Mouse (Mus musculus): ENCODE data around the gene Gm20388.

Gene Gm20388

DNA sequence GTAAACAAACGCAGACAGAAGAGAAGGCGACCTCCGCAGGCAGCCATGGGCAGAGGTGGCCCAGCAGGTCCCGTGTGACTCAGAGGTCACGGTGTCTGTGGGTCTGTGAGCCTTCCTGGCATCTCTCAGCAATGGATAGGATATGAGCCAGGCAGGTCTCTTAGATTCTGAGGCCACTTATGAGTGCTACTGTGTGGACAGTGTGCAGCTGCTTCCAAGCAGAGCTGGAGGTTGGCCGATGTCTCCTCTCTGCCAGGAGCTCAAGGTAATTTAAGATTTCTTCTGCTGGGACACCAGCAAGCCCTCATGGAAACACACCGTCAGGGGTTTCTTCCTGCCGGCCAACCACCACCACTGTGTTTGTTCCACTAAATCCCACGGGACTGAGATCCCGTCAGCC is 4397.1 kb downstream of the Gm20388 start:
- no peak for DNase-seq

DNA sequence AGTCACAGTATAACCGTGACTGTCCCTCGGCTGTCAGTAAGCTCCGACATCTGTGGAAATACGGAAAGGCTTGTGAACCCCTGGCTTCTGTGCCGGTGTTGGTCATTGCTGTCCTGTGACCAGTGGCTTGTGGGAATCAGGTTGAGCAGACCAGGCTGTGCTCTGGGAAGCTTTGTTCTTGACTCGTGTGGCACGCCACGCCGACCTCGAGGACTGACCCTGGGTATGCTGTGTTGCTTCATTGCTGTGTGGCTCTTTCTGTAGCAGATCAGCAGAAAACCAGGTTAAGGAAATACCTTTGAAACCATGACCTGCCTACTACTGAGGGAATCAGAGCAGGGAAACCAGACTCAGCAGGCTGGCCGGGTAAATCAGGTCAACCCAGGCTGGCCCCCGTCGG is 4399.9 kb downstream of the Gm20388 start:
- no peak for DNase-seq

DNA sequence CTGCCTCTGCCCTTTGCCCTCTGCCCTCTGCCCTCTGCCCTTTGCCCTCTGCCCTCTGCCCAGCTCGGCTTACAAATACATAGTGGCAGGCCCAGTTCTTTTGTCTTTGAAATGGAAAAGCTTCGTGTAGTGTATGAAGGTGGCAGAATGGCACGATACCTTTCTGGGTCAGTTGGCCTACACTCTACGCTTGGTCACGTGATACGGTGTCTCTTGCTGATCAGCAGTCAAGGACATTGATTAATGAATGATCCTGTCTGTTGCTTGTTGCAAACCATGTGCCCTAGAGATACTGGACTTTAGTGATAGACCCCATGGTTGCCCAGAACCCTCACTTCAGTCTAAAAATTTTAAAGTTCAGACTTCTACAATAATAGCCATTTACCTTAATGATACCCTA is 4400.5 kb downstream of the Gm20388 start:
- DNase-seq: no peak

DNA sequence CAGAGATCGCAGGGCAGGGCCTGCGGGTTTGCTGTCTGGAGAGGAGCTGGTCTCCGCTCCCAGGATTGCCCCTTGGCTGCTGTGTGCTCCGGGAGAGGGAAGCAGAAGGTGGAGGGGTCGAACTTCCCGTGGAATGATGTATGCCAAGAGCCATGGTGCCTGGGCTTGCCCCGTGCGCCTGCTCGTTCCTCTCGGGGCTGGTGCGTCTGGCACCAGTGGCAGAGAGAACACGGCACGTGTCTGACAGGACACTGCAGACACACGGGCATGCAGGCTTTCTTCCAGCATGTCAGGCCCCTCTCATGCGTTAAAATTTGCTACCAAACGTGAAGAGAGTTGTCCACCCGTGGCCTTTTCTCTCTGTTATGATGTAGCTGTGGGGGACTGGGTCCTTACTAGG is 4401.1 kb downstream of the Gm20388 start:
- no peak for DNase-seq

DNA sequence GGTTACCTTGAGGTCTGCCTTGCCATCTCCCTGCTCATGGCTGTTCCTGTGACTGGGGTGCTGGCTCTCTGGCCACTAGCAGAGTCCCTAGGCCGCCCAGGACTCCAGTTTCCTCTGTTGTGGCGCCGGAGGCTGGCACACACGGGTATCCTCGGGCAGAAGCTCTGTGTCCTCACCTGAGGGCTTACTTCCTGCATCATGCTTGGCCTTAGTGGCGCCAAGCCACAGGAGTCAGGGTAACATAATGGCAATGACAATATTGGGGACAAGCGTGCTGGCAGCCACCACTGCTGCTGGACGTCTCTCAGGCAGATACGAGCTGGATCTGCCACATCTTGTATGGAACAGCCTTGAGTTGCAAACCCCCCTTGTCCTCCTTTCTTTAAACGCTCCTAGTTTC is 4401.6 kb downstream of the Gm20388 start:
- no peak for DNase-seq

DNA sequence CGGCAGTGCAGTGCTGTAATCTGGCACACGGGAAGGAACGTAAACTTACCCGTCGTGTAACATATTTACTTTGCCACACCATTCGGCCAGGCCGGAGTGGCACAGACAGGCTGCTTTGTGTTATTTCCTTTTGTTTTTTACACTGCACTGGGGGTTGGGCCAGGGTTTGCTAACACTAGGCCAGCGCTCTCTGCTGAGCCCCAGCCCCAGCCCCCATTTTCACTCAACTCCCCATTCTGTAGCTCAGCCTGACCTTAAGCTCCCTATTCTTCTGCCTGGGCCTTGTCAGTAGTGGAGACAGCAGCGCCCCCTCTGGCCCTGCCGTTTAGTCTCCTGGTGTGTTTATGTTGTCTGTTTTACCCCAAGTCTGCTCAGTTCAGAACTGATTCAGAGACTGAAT is 4404.2 kb downstream of the Gm20388 start:
- peak in 1 of 2 experiments; percentile 66 for DNase-seq

DNA sequence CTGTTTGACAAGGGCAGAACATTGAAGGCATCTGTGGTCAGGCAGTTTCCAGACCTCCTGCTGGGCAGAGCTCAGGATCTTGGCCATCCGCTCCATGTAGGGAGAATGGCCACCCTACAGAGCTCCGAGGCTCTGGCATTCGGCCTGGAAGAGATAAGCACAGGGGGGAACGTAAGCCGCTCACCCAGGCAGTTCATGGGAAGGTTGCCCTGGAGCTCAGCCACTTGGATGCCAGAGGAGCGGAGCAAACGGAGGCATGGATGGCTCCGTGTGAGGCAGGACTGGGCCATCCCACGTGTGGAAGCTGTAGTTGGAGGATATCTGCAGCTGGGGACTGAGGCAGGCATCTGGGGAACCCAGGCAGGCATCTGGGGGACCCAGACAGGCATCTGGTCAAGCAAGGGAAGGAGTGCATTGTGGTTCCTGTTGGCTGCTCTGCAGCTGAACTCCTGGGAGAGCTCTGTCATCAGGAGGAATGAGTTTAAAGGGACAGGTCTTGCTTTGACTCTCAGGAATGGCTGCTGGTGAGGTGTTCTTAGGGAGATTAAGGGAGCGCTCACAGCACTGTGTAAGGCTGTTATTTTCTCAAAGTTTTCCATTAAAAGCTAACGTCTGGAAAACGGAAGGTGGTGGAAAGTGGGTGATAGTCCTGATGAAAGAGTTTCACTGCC is 4406.0 kb downstream of the Gm20388 start:
- peak; percentile 89 to 93 for DNase-seq

DNA sequence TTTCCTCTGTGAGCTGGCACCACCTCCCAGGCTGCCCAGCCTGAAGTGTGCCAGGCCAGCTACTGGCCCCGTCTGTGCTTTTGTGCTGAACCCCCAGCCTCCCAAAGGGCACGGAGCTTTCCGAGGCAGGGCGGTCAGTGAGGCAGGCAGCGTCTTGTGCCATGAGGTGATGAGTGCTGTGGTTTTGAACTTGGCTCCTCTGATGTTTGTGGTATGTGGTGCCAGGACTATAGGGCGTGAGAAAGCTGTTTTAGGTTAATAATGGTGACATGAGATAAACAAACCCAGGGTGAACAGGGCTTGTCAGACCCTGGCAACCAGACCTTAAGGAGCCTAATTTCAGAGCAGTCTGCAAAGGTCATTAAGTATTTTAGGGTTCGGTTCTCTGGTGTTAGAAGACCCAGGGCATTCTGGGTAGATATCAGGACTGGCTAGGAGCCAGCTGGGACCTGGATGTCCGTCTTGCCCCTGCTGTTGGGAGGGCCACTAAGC is 4406.6 kb downstream of the Gm20388 start:
- peak in 1 of 2 experiments; percentile 45 for DNase-seq

DNA sequence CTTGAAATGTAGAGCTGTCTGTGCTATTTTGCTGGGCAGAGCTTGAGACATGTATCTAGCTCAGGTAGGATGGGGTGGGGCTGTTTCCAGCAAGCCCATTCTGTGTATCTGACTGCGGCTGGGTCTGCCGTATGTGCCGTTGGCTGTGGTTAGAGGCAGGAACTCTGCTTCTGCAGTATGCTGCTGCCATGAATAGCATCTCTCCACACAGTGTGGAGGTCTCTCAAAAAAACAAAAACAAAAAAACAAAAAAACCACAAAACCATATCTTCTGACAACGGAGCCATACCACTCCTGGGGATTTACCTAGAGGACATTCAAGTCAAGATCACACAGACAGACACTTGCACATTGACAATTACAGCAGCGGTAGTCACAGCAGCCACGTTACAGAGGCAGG is 4407.2 kb downstream of the Gm20388 start:
- DNase-seq: no peak

DNA sequence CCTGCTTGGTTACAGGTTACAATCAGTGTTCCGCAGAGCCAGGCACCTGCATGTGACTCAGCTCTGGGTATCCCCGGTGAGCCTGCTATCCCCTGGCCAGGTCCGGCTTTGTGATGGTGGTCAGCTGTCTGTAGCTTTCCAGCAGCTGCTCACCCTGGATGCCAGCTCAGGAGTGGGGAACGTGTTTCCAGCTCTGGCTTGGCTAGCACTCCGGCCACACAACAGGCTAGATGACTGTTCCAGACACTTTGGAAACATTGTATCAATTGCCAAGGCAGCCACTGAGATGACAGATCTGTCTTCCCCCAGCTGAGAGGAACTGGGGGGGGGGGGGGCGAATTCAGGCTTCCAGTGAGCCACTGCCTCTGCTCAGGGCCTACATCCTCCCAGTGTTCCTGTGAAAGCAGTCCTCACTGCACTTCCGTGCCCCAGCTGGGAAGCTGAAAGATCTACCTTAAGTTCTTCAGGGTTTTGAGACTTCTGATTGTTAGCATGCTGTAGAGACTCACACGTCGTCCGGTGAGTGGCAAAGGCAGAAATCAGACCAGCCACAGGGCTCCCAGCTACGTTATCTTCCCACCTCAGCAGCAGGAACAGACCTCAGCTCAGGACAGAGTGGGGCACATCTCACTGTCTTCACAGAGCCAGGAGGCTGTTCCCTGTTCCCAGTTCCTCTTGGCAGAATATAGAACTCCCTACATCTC is 4408.1 kb downstream of the Gm20388 start:
- peak; percentile 48 to 53 for DNase-seq

DNA sequence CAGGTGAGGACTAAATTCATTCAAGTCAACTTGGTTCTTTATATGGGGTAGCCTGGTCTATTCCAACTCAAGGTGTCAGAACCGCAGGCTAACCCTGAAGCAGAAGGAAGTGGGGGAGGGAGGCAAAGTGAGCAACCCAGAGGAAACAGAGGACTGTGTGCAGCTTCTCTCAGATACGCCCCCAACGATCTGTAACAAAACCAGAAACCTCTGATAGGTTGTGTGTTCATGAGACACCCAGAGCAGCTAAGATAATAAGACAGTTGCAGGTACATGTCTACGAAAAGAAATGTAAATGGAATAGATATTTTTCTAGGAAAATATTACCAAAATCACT is 4408.6 kb downstream of the Gm20388 start:
- no peak for DNase-seq

DNA sequence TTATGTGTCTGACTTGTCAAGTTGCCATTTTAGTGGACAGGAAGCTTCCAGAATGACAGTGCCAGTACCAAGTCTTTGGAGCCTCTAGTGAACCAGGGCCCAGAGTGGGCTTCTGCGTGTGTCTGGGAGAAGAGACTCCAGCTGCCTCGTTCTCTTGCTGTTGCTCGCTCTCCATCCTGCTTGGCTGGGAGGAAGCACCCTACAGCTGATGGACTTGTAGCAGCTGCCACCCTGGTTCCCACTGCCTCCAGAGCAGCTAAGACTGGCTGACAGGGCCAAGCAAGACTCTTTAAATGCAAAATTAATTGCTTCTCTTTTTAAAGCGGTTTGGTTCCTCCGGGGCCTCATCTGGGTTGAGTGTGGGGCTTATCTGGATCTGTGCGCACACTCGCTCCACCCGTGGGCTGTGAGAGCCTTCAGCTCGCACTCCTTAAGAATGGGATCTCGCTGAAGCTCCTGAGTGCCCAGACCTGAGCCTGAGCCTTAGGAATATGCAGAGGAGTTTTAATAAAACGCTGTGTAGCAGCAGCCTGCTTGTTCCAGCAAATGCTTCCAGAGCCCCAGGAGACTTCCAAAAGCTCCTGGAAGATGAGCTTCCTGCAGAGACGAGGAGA is 4410.7 kb downstream of the Gm20388 start:
- DNase-seq: no peak

DNA sequence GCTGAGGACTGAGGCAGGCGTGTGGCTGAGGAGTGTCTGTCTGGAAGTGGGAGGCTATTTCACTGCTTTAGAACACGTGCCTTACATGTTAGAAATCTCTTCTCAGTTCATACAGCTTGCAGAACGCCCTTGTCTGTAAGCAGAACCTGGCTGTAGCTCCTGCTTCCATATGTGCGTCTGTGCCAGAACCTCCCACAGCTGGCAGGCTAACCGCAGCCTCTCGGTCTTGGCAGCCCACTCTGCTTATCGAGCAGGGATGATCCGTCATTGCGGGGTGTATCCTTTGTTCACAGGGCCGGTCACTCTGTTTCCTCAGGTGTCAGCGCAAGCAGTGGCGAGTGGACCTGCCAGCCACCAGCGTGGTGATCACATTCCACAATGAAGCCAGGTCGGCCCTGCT is 4412.7 kb downstream of the Gm20388 start:
- DNase-seq: no peak

DNA sequence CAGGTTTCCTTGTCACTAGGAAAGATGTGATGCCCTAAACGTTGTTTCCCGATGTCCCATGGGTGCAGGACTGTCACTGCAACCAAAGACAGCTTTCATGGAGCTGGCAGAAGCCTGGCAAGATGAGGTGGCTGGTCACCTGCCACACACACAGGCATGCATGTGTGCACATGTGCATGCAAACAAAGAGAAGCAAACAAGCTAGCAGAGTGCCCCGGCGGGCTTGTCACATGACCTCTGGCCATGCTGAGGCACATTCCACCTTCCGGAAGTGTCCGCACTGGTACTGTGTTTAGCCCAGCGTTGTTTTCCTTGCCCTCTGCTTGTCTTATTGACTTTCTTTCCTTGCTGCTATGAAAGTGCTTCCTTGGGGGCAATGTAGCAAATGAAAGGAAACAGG is 4417.6 kb downstream of the Gm20388 start:
- DNase-seq: no peak

DNA sequence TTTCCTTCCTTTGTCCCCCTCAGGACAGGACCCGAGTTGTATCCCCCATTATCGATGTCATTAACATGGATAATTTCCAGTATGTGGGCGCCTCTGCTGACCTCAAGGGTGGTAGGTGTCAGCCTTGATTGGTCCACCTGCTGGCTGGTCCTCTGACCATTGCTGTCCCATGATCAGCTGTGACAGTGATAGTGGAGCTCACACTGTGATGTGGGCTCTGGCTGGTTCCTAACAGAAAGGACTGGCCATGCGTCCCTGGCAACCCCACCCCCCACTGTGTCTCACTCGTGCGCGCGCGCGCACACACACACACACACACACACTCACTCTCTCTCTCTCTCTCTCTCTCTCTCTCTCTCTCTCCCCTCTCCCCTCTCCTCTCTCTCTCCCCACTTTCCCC is 4419.0 kb downstream of the Gm20388 start:
- no peak for DNase-seq

DNA sequence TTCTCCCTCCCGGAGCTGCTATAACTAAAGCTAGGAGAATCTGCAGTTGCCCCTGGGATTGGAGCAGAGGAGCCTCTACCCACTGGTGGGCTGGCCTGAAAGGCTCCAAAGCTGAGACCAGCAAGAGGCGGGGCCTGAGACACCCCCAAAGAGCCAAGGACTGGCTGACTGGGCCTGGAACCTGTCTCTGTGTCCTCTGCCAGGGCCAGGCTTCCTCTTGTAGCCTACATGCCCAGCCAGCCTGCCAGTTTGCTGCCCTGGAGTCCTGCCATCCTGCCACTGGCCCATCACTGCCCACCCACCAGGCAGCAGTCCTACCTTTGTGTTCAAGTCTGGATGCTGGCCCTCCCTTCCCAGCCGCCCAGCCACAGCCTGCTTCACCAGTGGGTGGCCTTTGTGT is 4419.8 kb downstream of the Gm20388 start:
- DNase-seq: peak; percentile 70 to 84

DNA sequence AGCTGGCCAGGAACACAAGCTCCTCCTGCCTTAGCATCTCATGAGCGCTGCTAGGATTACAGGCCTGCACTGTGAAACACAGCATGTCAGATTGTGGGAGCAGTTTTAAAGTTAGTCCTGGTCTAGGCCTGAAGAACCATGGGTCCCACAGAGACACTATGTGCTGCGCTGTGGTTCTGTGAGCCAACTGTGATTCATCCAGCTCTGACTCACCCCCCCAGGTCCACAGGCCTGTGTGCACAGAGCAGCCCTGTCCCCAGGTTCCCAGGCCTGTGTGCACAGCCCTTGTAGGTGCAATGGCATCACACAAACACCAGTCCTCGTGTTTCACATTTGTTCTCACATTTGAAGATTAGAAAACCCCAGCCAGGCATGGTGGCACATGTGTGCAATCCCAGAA is 4420.5 kb downstream of the Gm20388 start:
- no peak for DNase-seq

DNA sequence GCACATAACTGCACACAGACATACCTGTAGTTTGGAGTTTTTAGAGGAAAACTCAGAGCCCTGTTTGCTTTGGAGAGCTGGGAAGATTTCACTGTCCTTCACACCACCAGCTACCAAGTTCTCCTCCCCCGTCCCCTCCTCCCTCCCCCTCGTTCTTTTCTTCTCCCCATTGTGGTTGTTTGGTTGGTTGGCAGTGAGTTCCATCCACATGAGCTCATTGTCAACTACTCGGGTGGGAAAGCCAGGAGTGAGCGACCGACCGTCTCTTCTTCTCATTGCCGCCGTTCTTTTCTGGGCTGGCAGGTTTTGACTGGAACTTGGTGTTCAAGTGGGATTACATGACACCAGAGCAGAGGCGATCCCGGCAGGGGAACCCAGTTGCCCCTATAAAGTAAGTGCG is 4421.1 kb downstream of the Gm20388 start:
- no peak for DNase-seq

DNA sequence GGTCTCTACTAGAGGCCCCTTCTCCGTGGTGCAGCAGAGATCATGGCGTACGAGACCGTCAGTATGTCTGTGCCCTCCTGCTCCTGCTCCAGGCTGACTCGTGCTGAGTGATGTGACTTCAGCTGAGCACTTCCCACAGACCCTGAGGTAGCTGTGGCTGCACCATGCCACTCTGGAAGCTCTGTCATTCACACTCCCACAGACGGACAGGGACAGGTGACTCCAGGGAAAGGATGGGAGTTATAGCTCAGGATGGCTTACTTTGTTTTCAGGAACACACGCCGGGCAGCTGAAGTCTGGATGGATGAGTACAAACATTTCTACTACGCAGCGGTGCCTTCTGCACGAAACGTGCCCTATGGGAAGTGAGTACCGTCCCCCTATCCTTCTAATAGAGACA is 4425.7 kb downstream of the Gm20388 start:
- no peak for DNase-seq

DNA sequence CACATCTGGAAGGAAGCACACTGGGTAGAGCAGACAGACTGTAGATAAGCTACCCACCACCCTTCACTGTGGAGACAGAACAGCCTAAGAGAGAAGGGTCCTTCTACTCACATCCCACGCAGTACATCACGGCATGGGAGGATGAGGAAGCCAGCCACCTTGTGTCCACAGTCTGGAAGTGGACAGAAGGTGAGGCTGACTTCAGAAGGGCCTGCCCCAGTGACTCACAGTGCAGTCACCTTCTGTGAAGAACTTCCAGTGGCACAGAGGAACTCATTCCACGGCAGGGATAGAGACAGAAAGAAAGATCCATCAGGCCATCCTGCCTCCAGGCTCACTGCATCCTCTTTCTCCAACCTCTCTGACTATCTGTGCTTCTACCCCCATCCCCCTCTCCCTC is 4429.1 kb downstream of the Gm20388 start:
- no peak for DNase-seq

DNA sequence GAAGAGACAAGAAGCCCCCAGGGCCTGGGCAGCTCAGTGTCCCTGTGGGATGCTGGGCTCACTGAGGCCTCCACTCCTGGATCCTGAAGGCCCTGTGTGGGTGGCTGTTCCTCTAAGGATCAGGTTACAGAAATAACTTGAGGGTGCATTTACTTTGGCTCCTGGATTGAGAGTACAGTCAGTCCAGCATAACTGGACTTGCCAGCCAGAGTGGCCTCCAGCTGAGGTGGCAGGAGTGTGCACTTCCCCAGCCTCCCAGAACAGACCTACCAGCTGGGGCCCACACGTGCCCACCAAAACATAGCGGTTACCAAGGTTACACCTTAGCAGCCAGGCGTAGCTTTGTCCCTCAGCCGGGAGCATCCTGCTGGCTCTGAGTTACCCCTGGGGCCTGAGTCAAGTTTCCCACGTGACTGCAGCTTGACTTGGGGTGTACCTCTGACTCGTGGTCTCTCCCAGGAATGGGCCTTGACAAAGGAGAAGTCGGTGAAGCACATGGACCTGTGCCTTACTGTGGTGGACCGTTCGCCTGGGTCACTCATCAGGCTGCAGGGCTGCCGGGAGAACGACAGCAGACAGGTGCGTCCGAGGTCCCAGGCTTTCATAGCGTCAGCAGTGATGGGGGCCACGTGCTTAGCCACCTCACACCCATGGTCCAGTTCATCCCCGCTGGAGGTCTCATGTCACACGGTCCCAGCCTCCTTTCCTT is 4429.9 kb downstream of the Gm20388 start:
- no peak for DNase-seq

DNA sequence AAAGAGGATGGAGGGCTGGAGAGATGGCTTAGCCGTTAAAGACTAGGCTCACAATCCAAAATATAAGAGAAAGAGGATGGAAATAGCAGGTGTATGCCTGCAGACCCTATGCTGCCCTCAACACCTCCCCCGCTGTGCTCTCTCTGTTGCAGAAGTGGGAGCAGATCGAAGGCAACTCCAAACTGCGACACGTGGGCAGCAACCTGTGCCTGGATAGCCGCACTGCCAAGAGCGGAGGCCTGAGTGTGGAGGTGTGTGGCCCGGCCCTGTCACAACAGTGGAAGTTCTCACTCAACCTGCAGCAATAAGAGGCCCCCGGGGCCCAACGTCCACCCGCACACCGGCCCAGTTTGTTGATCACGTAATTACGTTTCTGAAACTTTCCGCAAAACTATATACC is 4432.5 kb downstream of the Gm20388 start:
- no peak for DNase-seq

DNA sequence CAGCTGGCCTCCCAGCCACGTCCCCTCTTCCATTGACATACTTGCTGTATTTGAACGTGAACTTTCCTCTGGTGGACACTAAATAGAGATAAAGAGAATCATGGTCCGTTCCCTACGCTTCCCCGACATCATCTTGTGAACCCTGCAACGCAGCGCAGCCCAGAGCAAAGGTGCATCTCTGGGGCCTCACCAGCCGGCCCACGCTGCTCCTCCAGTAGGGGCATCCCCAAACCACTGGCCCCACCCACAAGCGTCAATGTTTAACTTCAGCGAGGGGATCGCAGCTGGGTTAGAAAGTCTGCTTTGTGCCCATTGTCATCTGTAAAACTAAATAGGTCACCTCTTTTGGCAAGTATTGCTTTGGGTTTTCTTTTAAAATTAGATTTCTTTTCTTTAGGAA is 4433.4 kb downstream of the Gm20388 start:
- DNase-seq: no peak

DNA sequence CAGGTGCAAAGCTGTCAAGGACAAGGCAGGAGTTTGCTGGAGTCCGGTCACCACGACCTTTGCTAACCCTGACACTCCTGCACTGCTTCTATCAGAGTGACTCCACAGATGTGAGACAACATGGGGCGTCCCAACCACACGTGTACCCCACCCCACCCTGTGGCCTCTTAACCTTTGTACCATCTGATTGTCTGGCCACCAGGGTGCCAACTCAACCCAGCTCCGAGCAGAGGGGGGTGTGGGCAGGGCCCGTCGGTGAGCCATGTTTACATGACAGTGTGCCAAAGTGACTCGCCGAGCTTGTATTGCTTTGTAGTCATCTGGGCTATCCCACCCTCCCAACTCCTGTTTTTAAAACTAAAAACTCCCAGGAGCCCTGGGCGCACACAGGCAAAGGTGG is 4434.5 kb downstream of the Gm20388 start:
- DNase-seq: no peak
